Mouse (Mus musculus) naive thymus-derived CD4-positive, alpha-beta T cell, adult 2 months (primary cell): ENCODE measurements at regions not wholly inside any gene's neighbourhood (a gene's known extent, or its start where the extent isn't known, plus 50 kb on each side); places are given as distances from the start of the nearest gene placed in this dataset.

Source experiments
- DNase-seq: peaks from one replicate; pipeline ENCODE4 v3.0.0-alpha.2; 2011; ENCODE audit warnings: low read depth

DNA sequence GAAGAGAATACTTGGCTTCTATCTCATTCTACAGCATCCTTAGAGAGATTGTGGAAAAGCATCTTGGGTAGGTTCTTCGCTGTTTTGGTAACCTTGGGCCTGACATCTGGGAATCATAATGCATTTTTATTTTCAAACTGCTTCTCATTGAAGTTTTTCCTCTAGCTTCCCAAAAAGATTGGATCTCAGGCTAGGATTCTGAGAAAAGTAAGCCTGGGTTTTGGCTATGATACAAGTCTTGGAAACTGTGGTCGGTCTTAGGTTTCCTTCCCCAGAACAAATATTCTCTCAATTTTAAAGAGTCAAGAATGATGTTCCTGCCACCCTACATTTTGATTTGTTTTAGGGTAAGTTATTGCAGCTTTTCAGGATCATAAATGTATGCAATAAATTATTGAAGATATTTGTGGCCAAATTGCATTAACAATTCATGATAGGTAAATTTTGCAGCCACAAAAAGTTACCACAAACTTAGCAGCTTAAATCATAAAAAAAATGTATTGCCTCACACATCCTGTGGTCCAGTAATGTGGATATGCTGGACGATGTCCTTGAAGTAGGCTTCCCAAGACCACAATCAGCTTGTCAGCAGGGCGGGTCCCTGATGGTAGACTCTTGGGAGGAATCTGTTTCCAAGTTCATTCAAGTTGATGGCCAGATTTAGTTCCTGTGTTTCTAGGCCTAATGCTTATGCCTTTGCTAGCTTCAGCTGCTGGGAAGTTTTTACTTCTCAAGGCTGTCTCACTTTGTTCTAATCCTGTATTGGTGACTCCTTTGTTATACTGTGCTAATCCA is 257.6 kb upstream of the Adamts5 start:
- DNase-seq = no peak

DNA sequence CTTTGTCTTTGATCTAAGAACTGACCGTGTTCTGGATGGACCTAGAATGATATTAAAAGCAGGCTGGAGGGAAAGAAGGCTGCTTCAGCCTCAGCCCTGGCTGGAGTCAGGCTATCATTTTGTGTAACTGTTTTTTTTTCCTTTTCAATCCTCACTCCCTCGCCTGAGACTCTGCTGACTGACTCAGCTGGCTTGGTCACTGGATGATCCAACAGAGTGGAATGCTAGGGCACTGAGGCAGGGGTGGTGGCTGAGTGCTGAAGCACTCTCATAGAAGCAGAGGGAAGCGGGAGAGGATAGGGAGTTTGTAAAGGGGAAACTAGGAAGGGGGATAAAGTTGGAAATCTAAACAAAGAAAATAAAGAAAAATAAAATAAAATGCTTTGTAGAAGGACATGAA is 236.5 kb upstream of the Adamts5 start:
- no peak for DNase-seq

- DNase-seq = no peak
Measured at GRCm38 (mm10) chr16:86136169-86136568, 234.5 kb upstream of the Adamts5 start.

DNA sequence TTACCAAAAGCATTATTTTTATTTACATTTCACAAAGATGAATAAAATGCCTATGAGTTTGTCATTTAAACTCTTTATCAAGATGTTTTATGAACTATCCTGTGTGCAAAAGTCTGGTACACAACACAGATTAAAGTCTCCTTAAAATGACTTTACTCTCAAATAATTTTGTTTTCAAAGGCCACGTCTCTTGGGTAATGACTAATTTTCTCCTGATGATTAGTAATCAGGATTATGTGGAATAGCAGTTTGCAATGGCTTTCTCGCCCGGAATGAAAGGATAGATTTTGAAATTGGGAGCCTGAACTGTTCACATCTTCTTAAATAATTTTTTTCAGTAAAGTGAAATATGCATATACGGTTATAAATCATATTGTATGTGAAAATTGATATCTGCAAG is 225.8 kb upstream of the Adamts5 start:
- DNase-seq = no peak

- no peak for DNase-seq
Measured at GRCm38 (mm10) chr16:86124182-86124581, 222.6 kb upstream of the Adamts5 start.

DNA sequence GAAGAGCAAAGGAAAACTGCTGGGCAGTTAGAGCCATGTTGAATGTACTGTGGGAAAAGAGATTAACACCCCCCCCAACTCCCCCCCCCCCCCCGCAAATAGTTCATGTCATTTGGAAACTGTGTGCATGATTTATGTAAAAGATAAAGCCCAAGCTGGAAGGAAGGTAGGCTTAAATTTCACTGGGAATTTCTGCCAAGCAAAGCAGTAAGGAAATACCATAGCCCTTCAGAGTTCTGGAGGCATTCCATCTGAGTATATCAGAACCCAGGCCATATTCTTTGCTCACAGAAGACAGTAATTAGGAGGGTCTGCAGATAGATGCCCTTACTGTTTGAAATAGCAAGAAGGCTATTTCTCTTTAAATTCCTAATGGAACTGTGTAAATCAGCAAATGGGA is 221.3 kb upstream of the Adamts5 start:
- no peak for DNase-seq

GRCm38 (mm10) chr16:86117959-86118358 is 216.3 kb upstream of the Adamts5 start:
- no peak for DNase-seq

GRCm38 (mm10) chr16:86115587-86116376 is 214.2 kb upstream of the Adamts5 start:
- no peak for DNase-seq

- no peak for DNase-seq
Measured at GRCm38 (mm10) chr16:86094461-86094860, 192.8 kb upstream of the Adamts5 start.

DNA sequence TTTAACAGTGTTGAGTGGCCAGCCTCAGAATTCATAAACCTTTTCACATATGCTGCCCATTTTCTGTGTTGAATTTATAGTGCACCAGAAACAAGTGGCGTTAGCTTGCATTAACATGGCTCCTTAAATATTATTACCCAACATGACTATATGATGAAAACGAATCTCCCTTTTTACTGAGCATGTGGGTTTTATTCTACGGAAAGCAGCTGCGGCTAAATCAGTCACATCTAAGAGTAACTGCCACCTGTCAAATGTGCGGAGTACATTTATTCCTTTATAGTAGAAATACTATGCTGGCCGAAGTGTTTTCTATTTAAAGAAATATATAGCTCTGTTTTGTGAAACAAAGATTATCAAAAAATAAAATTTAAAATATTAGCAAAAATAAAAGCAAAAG is 188.5 kb upstream of the Adamts5 start:
- DNase-seq = no peak

GRCm38 (mm10) chr16:86087421-86087820 is 185.8 kb upstream of the Adamts5 start:
- DNase-seq = no peak

GRCm38 (mm10) chr16:86067628-86068364 is 166.2 kb upstream of the Adamts5 start:
- no peak for DNase-seq

DNA sequence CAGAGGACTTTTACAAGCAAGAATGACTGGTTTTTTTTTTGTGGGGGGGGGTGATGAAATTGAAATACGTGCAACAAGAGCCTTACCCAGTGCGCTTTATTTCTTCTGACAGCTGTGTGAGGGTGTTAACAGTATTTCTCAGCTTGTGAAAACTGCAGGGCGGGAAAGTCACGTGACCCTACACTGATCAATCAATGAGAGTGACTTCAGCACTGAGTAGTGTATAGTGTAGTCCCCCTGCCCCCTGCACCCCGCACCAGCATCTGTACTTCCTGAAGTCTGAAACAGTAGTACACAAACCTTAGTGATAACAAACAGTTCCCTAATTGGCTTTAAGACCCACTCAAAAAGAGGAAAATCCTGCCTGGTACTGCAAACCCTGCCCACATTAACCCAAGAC is 158.5 kb upstream of the Adamts5 start:
- DNase-seq = no peak

GRCm38 (mm10) chr16:86044695-86045094 is 143.1 kb upstream of the Adamts5 start:
- DNase-seq = no peak

DNA sequence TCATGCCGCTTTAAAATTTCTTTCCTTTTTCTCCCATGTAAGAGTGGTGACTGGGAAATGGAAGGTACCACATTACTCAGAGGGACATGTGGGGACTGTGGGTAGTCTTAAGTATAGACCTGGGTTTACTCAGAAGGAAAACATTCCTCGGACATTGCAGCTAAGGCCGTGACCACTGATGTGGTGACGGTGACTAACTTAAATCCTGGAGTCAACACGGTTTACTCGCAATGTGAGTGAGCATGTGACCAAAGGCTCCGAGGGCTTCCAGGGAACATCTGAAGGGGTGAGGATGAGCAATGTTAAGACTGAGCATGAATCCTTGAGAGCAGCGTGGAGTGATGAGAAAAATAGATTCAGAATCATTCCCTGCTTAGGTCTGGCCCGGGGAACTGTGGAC is 133.1 kb upstream of the Adamts5 start:
- no peak for DNase-seq

GRCm38 (mm10) chr16:86027700-86028099 is 126.1 kb upstream of the Adamts5 start:
- no peak for DNase-seq

- DNase-seq = no peak
Measured at GRCm38 (mm10) chr16:86015336-86015735, 113.7 kb upstream of the Adamts5 start.

DNA sequence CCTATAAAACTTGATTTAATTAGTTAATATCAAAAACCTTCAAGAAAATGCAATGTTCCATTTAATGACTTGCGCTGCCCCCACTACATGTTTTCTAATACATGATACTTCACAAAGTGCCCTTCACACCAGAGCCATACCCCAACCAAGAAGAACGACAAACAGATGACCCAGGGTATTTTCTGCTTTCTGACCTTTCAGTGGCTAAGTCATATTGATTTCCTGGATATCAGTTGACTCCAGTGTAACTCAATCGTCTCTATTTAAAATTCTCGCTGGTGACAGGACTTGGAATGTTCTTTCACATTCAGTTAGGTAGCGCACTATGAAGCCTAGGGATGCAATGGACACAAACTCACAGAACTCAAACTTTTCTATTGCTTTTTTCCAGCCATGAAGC is 109.4 kb upstream of the Adamts5 start:
- DNase-seq = no peak

GRCm38 (mm10) chr16:86009638-86010329 is 108.2 kb upstream of the Adamts5 start:
- DNase-seq = no peak

DNA sequence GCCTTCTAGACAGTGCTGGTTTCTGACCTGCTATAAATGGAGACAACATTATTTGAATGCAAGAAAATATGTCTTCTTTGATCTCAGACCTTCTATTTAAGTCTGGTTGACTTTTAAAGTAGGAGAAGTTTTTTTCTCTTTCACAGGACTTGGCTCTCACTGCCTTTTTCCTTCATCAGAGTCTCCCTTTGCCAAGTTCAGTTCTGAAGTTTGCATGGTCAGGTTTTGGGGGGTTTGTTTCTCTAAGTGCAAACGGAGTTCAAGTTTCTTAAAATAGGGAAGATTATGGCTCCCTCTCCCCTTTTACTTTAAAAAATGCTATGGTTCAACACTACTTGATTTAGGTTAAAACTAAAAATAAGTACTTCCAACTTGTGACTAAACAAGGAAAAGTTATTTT is 106.2 kb upstream of the Adamts5 start:
- DNase-seq = no peak

GRCm38 (mm10) chr16:86000846-86001245 is 99.2 kb upstream of the Adamts5 start:
- DNase-seq = no peak

- DNase-seq = no peak
Measured at GRCm38 (mm10) chr16:85985841-85986240, 84.2 kb upstream of the Adamts5 start.
